Mouse (Mus musculus) bone marrow macrophage, adult 2 months (primary cell): ENCODE data around the gene Cetn2.

Experiments
- CTCF ChIP-seq: IDR thresholded peaks from 2 replicates; pipeline ENCODE4 v1.5.1; 2012; ENCODE audit warnings: low read depth, mild to moderate bottlenecking, low read length, moderate library complexity
- POLR2A ChIP-seq: IDR thresholded peaks from 2 replicates; pipeline ENCODE4 v1.6.1; 2012; ENCODE audit warnings: mild to moderate bottlenecking, low read depth, low read length, borderline replicate concordance

DNA sequence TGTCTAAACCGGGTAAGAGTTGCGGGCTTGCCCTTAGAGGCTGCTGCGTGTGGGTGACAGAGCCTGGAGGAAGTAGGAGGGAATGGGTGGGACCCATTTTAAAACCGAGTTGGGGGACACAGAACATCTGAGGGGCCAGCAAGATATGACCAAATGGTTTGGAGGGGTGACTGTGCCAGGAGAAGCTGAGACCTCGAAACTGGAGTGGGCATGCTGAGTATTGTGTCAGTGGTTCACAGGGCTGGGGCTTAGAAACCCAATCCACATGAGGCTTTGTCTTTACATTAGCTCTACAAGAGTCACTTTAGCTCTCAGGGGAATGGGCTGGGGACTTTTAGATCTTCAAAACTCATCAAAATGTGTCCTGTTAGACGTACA, 460 bp upstream of the Cetn2 start:
- TF ChIP-seq POLR2A = no peak
- no peak for TF ChIP-seq CTCF
